Mouse (Mus musculus) myocyte (in vitro differentiated cells): ENCODE data around the gene Timp3. TPM values are rescaled to one million over a fixed set of nuclear protein-coding genes. Genes with fewer than 3 reads are reported as not detected.

Experiments
- H3K27me3 ChIP-seq: one replicate; pipeline ENCODE4 v1.6.1; 2011; ENCODE audit not compliant: control insufficient read depth, insufficient read depth, insufficient read length
- H3K36me3 ChIP-seq: one replicate; pipeline ENCODE4 v1.6.1; 2011; ENCODE audit not compliant: control insufficient read depth, insufficient read depth
- H3K4me2 ChIP-seq: one replicate; pipeline ENCODE4 v1.6.1; 2011; ENCODE audit warnings: low read depth, control low read depth
- H3K4me3 ChIP-seq: one replicate; pipeline ENCODE4 v1.5.1; 2011; ENCODE audit warnings: mild to moderate bottlenecking, control low read depth, moderate library complexity
- H3K79me2 ChIP-seq: one replicate; pipeline ENCODE4 v1.6.1; 2011; ENCODE audit not compliant: control insufficient read depth, insufficient read depth
- H3ac ChIP-seq: one replicate; pipeline ENCODE4 v1.6.1; 2011; ENCODE audit not compliant: control insufficient read depth, insufficient read length
- CEBPB ChIP-seq: IDR thresholded peaks from 2 replicates; pipeline ENCODE4 v1.6.1; 2011; ENCODE audit warnings: mild to moderate bottlenecking, moderate library complexity; ENCODE audit not compliant: poor library complexity, insufficient read depth, severe bottlenecking
- E2F4 ChIP-seq: IDR thresholded peaks from one replicate; pipeline ENCODE4 v1.6.1; 2011; ENCODE audit warnings: mild to moderate bottlenecking, control low read depth, moderate library complexity; ENCODE audit not compliant: insufficient read depth
- MAX ChIP-seq: IDR thresholded peaks from one replicate; pipeline ENCODE4 v1.6.1; 2011; ENCODE audit warnings: low read depth, mild to moderate bottlenecking, control low read depth
- MYOD1 ChIP-seq, 3 experiments: IDR thresholded peaks; one replicate each; pipeline ENCODE4 v1.6.1; 2011; ENCODE audit warnings: control low read depth in 2 of 3, low read depth in 2 of 3, mild to moderate bottlenecking in 2 of 3, moderate library complexity in 1 of 3; ENCODE audit not compliant: insufficient read length in 2 of 3, control insufficient read depth in 1 of 3
- MYOG ChIP-seq, 3 experiments: IDR thresholded peaks; one replicate each; pipeline ENCODE4 v1.6.1; 2011; ENCODE audit warnings: control low read depth in 2 of 3, low read depth in 2 of 3, mild to moderate bottlenecking in 2 of 3; ENCODE audit not compliant: insufficient read length in 2 of 3, control insufficient read depth in 1 of 3, insufficient read depth in 1 of 3
- POLR2A ChIP-seq: IDR thresholded peaks from one replicate; pipeline ENCODE4 v1.6.1; 2011; ENCODE audit warnings: low read depth, mild to moderate bottlenecking, control low read depth, moderate library complexity; ENCODE audit not compliant: insufficient read length
- POLR2AphosphoS2 ChIP-seq: IDR thresholded peaks from one replicate; pipeline ENCODE4 v1.6.1; 2011; ENCODE audit warnings: low read depth, control low read depth; ENCODE audit not compliant: insufficient read length
- REST ChIP-seq: IDR thresholded peaks from one replicate; pipeline ENCODE4 v1.6.1; 2011; ENCODE audit warnings: mild to moderate bottlenecking, control low read depth, moderate library complexity; ENCODE audit not compliant: insufficient read depth, insufficient read length
- SRF ChIP-seq: IDR thresholded peaks from one replicate; pipeline ENCODE4 v1.6.1; 2011; ENCODE audit warnings: low read depth; ENCODE audit not compliant: control insufficient read depth, insufficient read length
- TCF12 ChIP-seq: IDR thresholded peaks from one replicate; pipeline ENCODE4 v1.6.1; 2011; ENCODE audit warnings: mild to moderate bottlenecking, control low read depth; ENCODE audit not compliant: poor library complexity, insufficient read depth, severe bottlenecking
- TCF3 ChIP-seq: IDR thresholded peaks from one replicate; pipeline ENCODE4 v1.6.1; 2011; ENCODE audit warnings: low read depth, control low read depth; ENCODE audit not compliant: insufficient read length
- USF1 ChIP-seq: IDR thresholded peaks from one replicate; pipeline ENCODE4 v1.6.1; 2011; ENCODE audit warnings: low read depth, mild to moderate bottlenecking, control low read depth, moderate library complexity
- polyA plus RNA-seq: library from polyadenylated mRNA; unstranded; fragments of >200 nt; fragmentation: generic; extraction: Trizol; gene quantifications from one replicate; pipeline ENCODE4 v1.2.1, GENCODE M21; 2012; ENCODE audit warnings: missing spikeins

Gene Timp3
- polyA plus RNA-seq, 1 experiment, result 18.7 TPM

GRCm38 (mm10) chr10:86346235-86346840, 46.2 kb downstream of the Timp3 start:
- TF ChIP-seq POLR2A (no peak), TCF3 (no peak)
- peaks cover 17% of the 10 kb centered on the region for H3K36me3 ChIP-seq

DNA sequence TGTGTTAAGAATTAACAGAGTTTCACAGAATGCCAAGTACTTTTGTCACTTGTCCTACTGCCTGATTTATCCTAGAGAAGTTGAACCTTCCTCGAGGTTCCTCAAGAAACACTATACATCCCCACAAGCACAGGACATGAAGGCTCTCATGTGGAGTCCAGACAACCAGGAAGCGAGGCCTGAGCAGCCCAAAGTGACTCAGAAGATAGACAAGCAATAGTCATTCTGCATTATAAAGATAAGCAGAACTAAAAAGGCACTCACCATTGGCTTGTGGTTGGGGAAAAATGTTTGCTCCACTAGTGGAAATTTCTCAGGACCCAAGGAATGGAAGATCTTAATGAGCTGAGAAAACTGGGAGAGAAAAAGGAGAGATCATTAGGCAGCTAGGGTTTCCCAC, 51.1 kb downstream of the Timp3 start:
- H3K79me2 ChIP-seq, result no peaks in the 10 kb centered on the region
- no peak overlapping the region for H3K4me2 ChIP-seq
- no peak overlapping the region for H3K4me3 ChIP-seq

More at GRCm38 (mm10) chr10:86346235-86346840, 46.2 kb downstream of the Timp3 start:
- no peaks in the 10 kb centered on the region for H3K27me3 ChIP-seq
- H3K79me2 ChIP-seq, result no peaks in the 10 kb centered on the region
- no peak overlapping the region for H3K4me3 ChIP-seq
- no peak overlapping the region for H3ac ChIP-seq
- no peak overlapping the region for H3K4me2 ChIP-seq

GRCm38 (mm10) chr10:86352521-86352920, 52.3 kb downstream of the Timp3 start:
- Histone ChIP-seq H3K4me2 (no peak overlapping the region), H3K27me3 (no peaks in the 10 kb centered on the region), H3K79me2 (no peaks in the 10 kb centered on the region), H3K36me3 (no peaks in the 10 kb centered on the region), H3ac (no peak overlapping the region), H3K4me3 (no peak overlapping the region)
- no peak for TF ChIP-seq POLR2A
- TF ChIP-seq USF1, result no peak
- no peak for TF ChIP-seq CEBPB
- no peak for TF ChIP-seq TCF12
- TF ChIP-seq TCF3, result no peak
- TF ChIP-seq SRF, result no peak
- no peak for TF ChIP-seq REST
- TF ChIP-seq MAX, result no peak
- TF ChIP-seq MYOG (IDR thresholded peaks at IDR 0.05; ENCODE audit: control insufficient read depth in 1 of 3, insufficient read depth in 1 of 3, insufficient read length in 2 of 3, low read depth in 2 of 3), result no peak
- no peak for TF ChIP-seq MYOD1 (IDR thresholded peaks at IDR 0.05; ENCODE audit: control insufficient read depth in 1 of 3, insufficient read length in 2 of 3, low read depth in 2 of 3)
- no peak for TF ChIP-seq POLR2AphosphoS2
- TF ChIP-seq E2F4, result no peak

More for the DNA sequence above, 51.1 kb downstream of the Timp3 start:
- Histone ChIP-seq H3ac (no peak overlapping the region), H3K36me3 (peaks cover under 1% of the 10 kb centered on the region), H3K27me3 (no peaks in the 10 kb centered on the region)
- TF ChIP-seq POLR2A (no peak), TCF12 (no peak), SRF (no peak), E2F4 (no peak), USF1 (no peak), REST (no peak), CEBPB (no peak), MYOD1 (IDR thresholded peaks at IDR 0.05; ENCODE audit: control insufficient read depth in 1 of 3, insufficient read length in 2 of 3, low read depth in 2 of 3) (no peak), MAX (no peak), TCF3 (no peak), MYOG (IDR thresholded peaks at IDR 0.05; ENCODE audit: control insufficient read depth in 1 of 3, insufficient read depth in 1 of 3, insufficient read length in 2 of 3, low read depth in 2 of 3) (no peak)

DNA sequence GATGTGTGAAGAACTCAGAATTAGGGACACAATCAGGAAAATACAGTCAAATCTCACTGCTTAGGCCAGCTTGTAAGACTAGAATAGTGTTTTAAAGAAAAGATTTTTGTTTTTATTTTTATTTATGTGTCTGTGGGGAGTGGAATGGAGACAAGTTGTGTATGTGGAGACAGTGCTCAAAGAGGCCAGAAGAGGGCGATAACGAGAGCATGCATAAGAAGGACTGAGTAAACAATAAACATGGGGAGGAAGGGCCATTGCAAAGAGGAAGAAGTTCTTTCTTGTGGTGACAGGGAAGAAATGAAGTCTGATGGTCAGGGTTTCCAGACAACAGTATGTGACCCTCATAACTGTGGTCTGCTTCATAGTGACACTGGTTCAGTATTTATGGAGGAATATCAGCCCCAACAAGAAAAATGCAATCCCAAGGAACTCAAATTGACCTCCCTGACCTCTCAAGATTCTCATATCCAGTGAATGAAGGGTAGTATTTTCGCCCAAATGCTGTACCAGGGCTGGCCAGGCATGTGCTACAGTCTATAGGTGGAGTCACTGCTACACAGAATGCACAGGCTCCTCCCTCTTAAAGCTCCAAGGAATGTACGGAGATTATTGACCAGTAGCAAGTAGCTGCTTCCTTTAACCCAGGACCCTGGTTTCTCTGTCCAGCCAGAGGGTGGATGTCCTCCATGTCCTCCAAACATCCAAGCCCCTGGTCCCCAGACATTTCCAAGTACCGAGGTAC, 56.8 kb downstream of the Timp3 start:
- Histone ChIP-seq H3ac (no peak overlapping the region), H3K79me2 (no peaks in the 10 kb centered on the region), H3K36me3 (no peaks in the 10 kb centered on the region), H3K27me3 (no peaks in the 10 kb centered on the region), H3K4me2 (no peak overlapping the region), H3K4me3 (no peak overlapping the region)
- TF ChIP-seq E2F4 (no peak), TCF12 (no peak), TCF3 (no peak), POLR2A (no peak), MYOD1 (IDR thresholded peaks at IDR 0.05; ENCODE audit: control insufficient read depth in 1 of 3, insufficient read length in 2 of 3, low read depth in 2 of 3) (no peak), POLR2AphosphoS2 (no peak), MAX (no peak), CEBPB (no peak), REST (no peak), SRF (no peak), USF1 (no peak), MYOG (IDR thresholded peaks at IDR 0.05; ENCODE audit: control insufficient read depth in 1 of 3, insufficient read depth in 1 of 3, insufficient read length in 2 of 3, low read depth in 2 of 3) (no peak)
